Mouse (Mus musculus) liver, embryonic 13.5 days (tissue): ENCODE measurements around the gene Ppil6. TPM values are rescaled to one million over a fixed set of nuclear protein-coding genes. Genes with fewer than 3 reads are reported as not detected.
A peak's percentile ranks its signal among the peaks of the same experiment; 100 is the strongest.

Experiments
- ATAC-seq: fragments of 200-750 bp; cut with Nextera tagmentation; 2 replicates; pipeline ENCODE4 v1.8.0; 2017; ENCODE audit warnings: low read depth, mild to moderate bottlenecking, moderate number of reproducible peaks, moderate library complexity
- DNase-seq: peaks from one replicate; pipeline ENCODE4 v3.0.0; 2022
- H3K27ac ChIP-seq: fragments of 300-500 bp; sonication (generic); 2 replicates; pipeline ENCODE4 v1.5.1; 2015; ENCODE audit warnings: moderate library complexity, mild to moderate bottlenecking, inconsistent platforms
- H3K27me3 ChIP-seq: fragments of 300-500 bp; sonication (generic); 2 replicates; pipeline ENCODE4 v1.6.1; 2015; ENCODE audit warnings: mild to moderate bottlenecking, inconsistent platforms
- H3K36me3 ChIP-seq: fragments of 300-500 bp; sonication (generic); 2 replicates; pipeline ENCODE4 v1.6.1; 2015; ENCODE audit warnings: mild to moderate bottlenecking, inconsistent platforms
- H3K4me1 ChIP-seq: fragments of 300-500 bp; sonication (generic); replicated peaks from 2 replicates; pipeline ENCODE4 v1.6.1; 2015; ENCODE audit warnings: inconsistent platforms
- H3K4me2 ChIP-seq: fragments of 300-500 bp; sonication (generic); 2 replicates; pipeline ENCODE4 v1.6.1; 2015; ENCODE audit warnings: inconsistent platforms, mild to moderate bottlenecking, moderate library complexity
- H3K4me3 ChIP-seq: fragments of 300-500 bp; sonication (generic); replicated peaks from 2 replicates; pipeline ENCODE4 v1.5.1; 2015; ENCODE audit warnings: mild to moderate bottlenecking, inconsistent platforms
- H3K9ac ChIP-seq: fragments of 300-500 bp; sonication (generic); 2 replicates; pipeline ENCODE4 v1.6.1; 2015; ENCODE audit warnings: mild to moderate bottlenecking, inconsistent platforms
- H3K9me3 ChIP-seq: fragments of 300-500 bp; sonication (generic); replicated peaks from 2 replicates; pipeline ENCODE4 v1.6.1; 2016; ENCODE audit warnings: inconsistent platforms
- WGBS: fragments of 180-500 bp; shearing (Covaris S2); methylation state at CpG from one replicate; pipeline ENCODE4 v1.1.7; 2015; ENCODE audit not compliant: insufficient replicate concordance; 5-methylcytosine and 5-hydroxymethylcytosine counted together
- polyA plus RNA-seq: library from polyadenylated mRNA; unstranded; fragments of >200 nt; fragmentation: Nextera tagmentation; extraction: Ambion mirVana; gene quantifications from 2 replicates; pipeline ENCODE4 v1.2.1, GENCODE M21; 2015

Gene Ppil6
- polyA plus RNA-seq, 1 experiment from 2014 or later, result not detected

DNA sequence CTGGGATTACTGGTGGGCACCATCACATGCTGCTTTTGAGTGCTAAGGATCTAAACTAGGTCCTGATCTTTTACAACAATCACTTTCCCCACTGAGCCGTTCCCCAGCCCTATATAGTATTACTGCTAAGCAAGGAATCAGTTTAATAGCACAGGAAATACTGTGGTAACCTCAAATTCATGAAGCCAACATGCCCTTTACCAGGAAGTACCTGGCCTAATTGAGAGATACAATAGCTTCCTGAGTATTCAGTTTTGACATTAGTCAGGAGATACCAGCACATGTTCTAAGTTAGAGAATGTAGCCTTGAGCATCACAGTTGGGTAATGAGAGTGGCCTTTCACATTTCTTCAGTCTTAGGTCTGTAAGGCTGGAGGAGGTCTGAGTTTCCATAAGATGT lies 46.5 kb downstream of the Ppil6 start:
- DNase-seq, result no peak
- Histone ChIP-seq H3K4me2 (no peak overlapping the region), H3K4me1 (no peaks in the 10 kb centered on the region), H3K36me3 (peaks cover 4% of the 10 kb centered on the region), H3K9ac (no peak overlapping the region), H3K27ac (no peak overlapping the region), H3K4me3 (no peak overlapping the region), H3K27me3 (no peaks in the 10 kb centered on the region), H3K9me3 (no peaks in the 10 kb centered on the region)
- 60% methylated on average over 1 of the region's 1 CpGs for WGBS
- ATAC-seq, result no peak

DNA sequence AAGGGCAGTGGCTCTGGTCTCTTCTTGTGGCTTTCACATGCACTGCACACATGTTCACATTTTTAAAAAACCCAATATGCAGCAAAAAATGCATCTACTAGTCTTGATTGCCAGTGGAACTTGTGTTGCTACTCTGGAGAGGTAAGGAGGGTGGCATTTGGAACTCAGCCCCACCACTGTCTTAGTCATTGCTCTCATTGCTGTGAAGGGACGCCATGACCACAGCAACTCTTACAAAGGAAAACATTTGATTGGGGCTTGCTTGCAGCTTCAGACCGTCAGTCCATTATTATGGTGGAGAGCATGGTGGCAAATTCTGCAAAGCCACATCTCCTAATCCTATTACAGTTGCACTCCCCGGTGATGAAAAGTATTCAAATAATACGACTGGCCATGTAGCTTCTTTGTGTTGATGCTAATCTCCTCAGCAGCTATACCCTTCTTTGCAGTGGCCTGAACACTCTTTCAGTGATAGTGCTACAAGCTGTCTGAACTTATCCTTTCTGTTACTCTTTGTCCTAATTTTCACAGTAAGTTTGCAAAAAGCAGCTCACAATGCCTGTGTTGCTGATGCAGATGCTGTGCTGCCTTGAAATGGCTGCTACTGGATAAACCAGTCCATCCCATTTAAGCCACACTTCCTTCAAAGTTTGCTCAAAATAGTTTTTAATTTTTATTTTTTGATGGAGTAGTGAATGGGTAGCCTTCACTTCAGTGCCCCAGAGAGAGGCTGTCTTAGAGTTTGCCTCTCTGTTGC lies 47.2 kb downstream of the Ppil6 start:
- Histone ChIP-seq H3K27ac (no peak overlapping the region), H3K4me2 (no peak overlapping the region), H3K9me3 (no peaks in the 10 kb centered on the region), H3K4me1 (no peaks in the 10 kb centered on the region), H3K36me3 (peaks cover 3% of the 10 kb centered on the region), H3K9ac (no peak overlapping the region), H3K4me3 (no peak overlapping the region), H3K27me3 (no peaks in the 10 kb centered on the region)
- DNase-seq, result no peak
- 84% methylated on average over 4 of the region's 4 CpGs for WGBS
- no peak for ATAC-seq

DNA sequence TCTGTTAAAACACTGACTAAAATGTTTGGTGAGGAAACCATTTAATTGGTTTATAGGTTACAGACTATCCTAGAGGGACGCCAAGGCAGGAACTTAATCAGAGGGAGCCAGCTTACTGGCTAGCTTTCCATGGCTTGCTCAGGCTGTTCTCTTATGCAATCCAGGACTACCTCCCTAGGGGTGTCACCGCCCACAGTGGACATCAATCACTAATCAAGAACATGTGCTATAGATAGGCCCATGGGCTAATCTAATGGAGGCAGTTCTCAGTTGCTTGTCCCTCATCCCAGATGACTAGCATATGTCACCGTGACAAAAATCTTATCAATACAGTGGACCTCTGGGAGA lies 47.7 kb downstream of the Ppil6 start:
- H3K4me2 ChIP-seq, result no peak overlapping the region
- H3K27me3 ChIP-seq, result no peaks in the 10 kb centered on the region
- H3K9ac ChIP-seq, result no peak overlapping the region
- H3K9me3 ChIP-seq, result no peaks in the 10 kb centered on the region
- no peak overlapping the region for H3K4me3 ChIP-seq
- no peaks in the 10 kb centered on the region for H3K4me1 ChIP-seq
- H3K27ac ChIP-seq, result no peak overlapping the region
- no peak for DNase-seq
- no peak for ATAC-seq
- WGBS, result 62% methylated on average over 3 of the region's 3 CpGs
- H3K36me3 ChIP-seq, result no peaks in the 10 kb centered on the region; the same call in 1 of the 2 replicates

DNA sequence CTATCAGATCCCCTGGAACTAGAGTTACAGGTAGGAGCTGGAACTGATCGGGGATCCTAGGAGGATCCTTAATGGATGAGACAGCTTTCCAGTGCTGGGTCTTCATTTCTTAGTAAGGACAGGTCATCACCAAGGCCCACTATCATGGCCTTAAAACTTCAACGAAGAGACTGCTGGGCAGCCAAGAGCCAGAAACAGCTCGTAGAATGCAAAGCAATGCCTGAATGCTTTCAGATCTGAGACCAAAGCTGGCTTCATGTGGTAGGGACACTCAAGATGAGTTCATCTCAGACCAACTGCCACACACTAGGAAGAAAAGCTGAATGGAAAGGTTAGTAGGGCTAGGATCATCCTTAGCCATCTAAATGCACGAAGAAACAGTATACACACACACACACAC lies 48.7 kb downstream of the Ppil6 start:
- no peaks in the 10 kb centered on the region for H3K27me3 ChIP-seq
- H3K4me1 ChIP-seq, result no peaks in the 10 kb centered on the region
- H3K4me2 ChIP-seq, result no peak overlapping the region
- no peak overlapping the region for H3K27ac ChIP-seq
- no peak overlapping the region for H3K4me3 ChIP-seq
- DNase-seq (no peak), ATAC-seq (no peak)
- H3K36me3 ChIP-seq, result no peaks in the 10 kb centered on the region; the same call in 1 of the 2 replicates
- no peaks in the 10 kb centered on the region for H3K9me3 ChIP-seq
- WGBS, result 73% methylated on average over 4 of the region's 4 CpGs
- no peak overlapping the region for H3K9ac ChIP-seq

DNA sequence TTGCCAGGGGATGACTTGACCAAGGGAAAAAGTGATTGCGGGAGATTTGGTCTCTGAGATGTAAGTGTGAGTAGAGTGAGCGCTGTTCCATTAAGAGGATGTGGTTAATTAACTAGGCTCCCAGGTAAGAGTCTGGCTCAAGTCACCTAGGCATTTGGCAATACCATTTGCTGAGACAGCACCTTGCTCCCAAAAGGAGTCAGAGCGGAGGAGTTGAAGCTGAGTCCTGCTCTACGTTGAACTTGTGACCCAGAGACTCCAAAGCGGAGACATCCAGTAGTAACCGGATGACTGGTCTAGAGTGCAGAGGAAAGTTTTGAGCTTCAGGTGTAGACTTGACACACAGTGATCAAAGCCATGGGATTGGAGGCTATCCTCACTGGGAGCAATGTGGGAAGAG lies 51.8 kb downstream of the Ppil6 start:
- peaks cover 14% of the 10 kb centered on the region for H3K4me1 ChIP-seq
- H3K9me3 ChIP-seq, result no peaks in the 10 kb centered on the region
- no peak overlapping the region for H3K4me2 ChIP-seq
- ATAC-seq, result no peak
- no peaks in the 10 kb centered on the region for H3K36me3 ChIP-seq
- no peaks in the 10 kb centered on the region for H3K27me3 ChIP-seq
- H3K27ac ChIP-seq, result no peak overlapping the region
- no peak for DNase-seq
- H3K9ac ChIP-seq, result no peak overlapping the region
- no peak overlapping the region for H3K4me3 ChIP-seq
- WGBS, result 83% methylated on average over 6 of the region's 6 CpGs

DNA sequence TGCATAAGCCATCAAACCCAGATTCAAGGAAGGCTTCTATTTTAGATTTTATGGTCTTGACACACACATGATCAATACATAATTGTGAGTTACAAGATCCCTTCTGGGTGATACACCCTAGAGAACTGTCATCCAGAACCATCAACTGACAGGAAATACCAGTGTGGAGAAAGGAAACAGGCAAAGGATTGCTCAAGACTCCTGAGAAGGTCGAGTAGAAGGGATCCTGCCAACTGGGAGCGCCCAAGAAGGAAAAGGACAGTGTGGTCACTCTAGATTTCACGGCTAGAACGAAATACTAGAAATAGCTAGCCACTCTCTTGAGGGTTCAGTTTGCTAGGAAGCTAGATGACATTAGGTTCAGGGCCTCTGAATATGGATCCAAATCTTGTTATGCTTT lies 53.2 kb downstream of the Ppil6 start:
- no peak overlapping the region for H3K4me2 ChIP-seq
- 57% methylated on average over 4 of the region's 4 CpGs for WGBS
- no peaks in the 10 kb centered on the region for H3K9me3 ChIP-seq
- H3K27me3 ChIP-seq, result no peaks in the 10 kb centered on the region
- H3K4me3 ChIP-seq, result no peak overlapping the region
- DNase-seq (no peak), ATAC-seq (no peak)
- peaks cover 14% of the 10 kb centered on the region for H3K4me1 ChIP-seq
- no peak overlapping the region for H3K27ac ChIP-seq
- no peaks in the 10 kb centered on the region for H3K36me3 ChIP-seq
- H3K9ac ChIP-seq, result no peak overlapping the region

DNA sequence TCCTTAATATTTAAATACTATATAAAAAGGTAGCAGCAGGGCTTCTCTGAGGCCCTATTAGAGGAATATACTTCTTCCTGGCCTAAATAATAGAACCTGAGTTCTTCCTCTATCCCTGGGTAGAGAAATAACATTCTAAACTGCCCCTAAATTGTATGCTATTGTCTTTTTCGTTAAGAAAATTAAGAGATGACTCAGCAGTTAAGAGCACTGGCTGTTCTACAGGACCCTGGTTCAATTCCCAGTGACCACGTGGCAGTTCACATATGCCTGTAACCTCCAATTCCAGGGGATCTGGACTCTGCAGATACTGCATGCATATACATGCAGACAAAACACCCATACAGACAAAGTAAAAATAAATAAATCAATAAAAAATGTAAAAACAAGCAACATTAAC lies 53.6 kb downstream of the Ppil6 start:
- no peaks in the 10 kb centered on the region for H3K36me3 ChIP-seq
- H3K27me3 ChIP-seq, result no peaks in the 10 kb centered on the region
- ATAC-seq (no peak), DNase-seq (no peak)
- no peak overlapping the region for H3K27ac ChIP-seq
- no peak overlapping the region for H3K4me3 ChIP-seq
- WGBS, result 43% methylated on average over 2 of the region's 2 CpGs
- peaks cover 14% of the 10 kb centered on the region for H3K4me1 ChIP-seq
- H3K4me2 ChIP-seq, result no peak overlapping the region
- H3K9me3 ChIP-seq, result no peaks in the 10 kb centered on the region
- H3K9ac ChIP-seq, result no peak overlapping the region

DNA sequence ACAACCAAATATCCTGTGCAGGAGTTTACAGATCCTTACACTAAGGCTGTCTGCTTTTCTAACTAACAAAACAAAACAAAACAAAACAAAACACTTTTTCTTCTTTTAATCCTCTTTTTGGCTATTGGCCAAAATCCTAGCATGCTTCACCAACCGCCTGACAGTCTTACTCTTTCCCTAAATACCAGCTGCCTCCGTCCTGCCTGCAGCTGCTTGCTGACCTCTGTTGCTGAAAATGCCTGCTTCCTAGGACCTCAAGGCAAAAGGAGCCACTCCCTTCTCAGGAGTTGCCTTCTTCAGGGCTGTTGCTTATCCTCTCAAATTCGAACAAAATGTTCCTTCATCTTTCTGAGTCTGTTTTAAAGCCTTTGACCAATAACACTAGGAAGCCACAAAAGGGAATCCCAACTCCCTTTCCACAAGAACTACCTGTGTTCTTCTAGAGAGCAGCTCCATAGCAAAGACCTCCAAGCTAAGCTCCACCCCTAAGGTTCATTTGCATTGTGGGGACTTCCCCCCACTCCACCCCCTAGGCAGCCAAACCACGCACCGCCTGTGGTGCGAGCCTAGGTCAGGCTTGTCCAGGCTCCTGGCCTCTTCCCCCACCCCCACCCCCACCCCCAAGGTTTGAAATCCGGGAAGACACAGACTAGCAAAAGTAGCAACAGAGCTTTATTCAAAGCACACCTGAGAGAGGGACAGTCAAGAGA lies 54.4 kb downstream of the Ppil6 start:
- ATAC-seq, result no peak
- Histone ChIP-seq H3K27ac (no peak overlapping the region), H3K9me3 (peaks cover 4% of the 10 kb centered on the region), H3K36me3 (no peaks in the 10 kb centered on the region), H3K4me3 (no peak overlapping the region), H3K4me1 (peaks cover 14% of the 10 kb centered on the region), H3K9ac (no peak overlapping the region), H3K27me3 (no peaks in the 10 kb centered on the region), H3K4me2 (peak overlapping the region; percentile 39)
- DNase-seq, result no peak
- WGBS, result 8% methylated on average over 7 of the region's 7 CpGs

DNA sequence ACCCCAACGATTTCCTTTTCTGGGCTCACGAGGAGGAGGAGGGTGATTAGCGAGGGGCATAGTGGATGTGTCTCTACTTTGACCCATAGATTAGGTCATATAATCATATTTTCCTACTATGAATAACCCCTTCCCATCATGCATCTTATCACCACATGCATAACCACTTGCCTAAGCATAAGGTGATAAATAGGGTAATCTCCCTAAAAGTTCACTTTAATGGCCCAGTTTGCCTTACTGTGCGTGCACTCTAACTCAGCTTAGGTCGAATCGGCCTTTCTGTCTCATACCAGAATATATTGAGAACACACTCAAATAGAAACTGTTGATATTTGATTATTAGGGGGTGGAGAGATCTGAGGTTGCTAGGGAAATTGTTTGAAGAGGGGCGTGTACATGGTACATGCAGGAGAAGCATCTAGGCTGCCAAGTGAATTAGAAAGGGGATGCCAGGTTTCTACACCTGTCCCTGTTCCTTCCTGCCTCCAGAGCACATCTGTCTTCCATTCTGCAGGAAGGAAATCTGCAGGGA lies 55.1 kb downstream of the Ppil6 start:
- H3K4me3 ChIP-seq, result no peak overlapping the region
- peaks cover 4% of the 10 kb centered on the region for H3K9me3 ChIP-seq
- WGBS, result 36% methylated on average over 7 of the region's 7 CpGs
- no peak for DNase-seq
- peaks cover 14% of the 10 kb centered on the region for H3K4me1 ChIP-seq
- no peak for ATAC-seq
- no peak overlapping the region for H3K27ac ChIP-seq
- no peaks in the 10 kb centered on the region for H3K27me3 ChIP-seq
- no peaks in the 10 kb centered on the region for H3K36me3 ChIP-seq
- H3K9ac ChIP-seq, result no peak overlapping the region
- peak overlapping the region; percentile 39 for H3K4me2 ChIP-seq

DNA sequence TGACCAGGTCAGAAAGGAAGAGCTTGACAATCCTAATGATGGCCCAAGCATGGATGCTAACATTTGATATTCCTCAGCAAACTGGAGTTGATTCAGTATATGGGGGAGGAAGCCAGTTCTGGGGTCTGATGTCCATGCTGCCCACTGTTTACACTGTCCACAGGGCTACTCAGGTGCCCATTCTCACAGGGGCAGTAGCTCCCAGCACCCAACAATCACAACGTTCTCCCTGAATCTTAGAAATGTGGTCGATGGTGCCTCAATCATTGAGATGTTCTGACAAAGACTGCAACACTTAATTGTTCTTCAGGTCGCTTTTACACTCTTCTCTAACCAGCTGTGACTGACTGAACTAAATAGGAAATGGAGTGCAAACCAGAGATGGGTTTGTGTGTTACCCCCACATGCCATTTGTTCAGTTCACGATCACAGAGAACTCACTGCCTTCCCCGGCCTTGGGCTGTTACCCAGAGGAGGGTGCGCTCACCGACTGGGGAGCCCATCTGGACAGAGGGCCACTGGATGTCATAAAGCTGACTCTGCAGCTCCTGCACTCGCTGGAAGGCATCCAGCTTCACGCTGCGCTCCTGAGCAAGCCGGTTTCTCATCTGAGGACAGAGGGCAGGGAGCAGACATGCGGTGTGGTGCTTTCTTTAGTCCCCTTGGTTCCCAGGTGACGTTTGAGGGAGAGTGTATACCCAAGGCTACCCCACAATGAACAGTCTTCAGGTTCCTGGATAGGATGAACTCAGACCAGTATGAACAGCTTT lies 56.3 kb downstream of the Ppil6 start:
- Histone ChIP-seq H3K27ac (no peak overlapping the region), H3K4me1 (peaks cover 14% of the 10 kb centered on the region), H3K27me3 (no peaks in the 10 kb centered on the region), H3K4me3 (no peak overlapping the region), H3K36me3 (no peaks in the 10 kb centered on the region), H3K9ac (no peak overlapping the region), H3K4me2 (no peak overlapping the region), H3K9me3 (peaks cover 4% of the 10 kb centered on the region)
- 64% methylated on average over 13 of the region's 13 CpGs for WGBS
- ATAC-seq (no peak), DNase-seq (no peak)

DNA sequence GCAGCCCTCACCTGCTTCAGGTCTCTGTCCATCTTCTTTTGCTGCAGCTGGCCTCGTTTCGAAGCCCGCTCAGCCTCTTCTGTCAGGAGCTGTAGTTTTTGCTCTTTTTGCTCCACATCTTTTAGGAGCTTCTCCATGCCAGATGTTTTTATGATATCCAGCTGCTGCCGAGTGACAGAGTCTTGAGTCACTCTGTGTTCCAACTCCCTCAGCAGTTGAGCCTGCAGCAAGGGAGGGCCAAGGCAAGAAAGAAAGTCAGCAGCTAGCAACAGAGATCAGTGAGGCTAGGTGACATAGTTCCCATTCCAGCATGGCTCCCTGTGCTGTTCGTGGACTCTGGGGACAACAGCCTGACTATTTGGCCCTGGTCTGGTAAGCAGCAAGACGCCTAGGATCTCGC lies 60.5 kb downstream of the Ppil6 start:
- no peak for DNase-seq
- Histone ChIP-seq H3K27me3 (0 out of 2 replicates have a peak, but pooled peaks cover 2% of the 10 kb centered on the region), H3K4me3 (no peak overlapping the region), H3K36me3 (no peaks in the 10 kb centered on the region), H3K4me2 (no peak overlapping the region), H3K27ac (no peak overlapping the region), H3K4me1 (no peaks in the 10 kb centered on the region; the same call in 1 of the 2 replicates), H3K9me3 (peaks cover 4% of the 10 kb centered on the region), H3K9ac (no peak overlapping the region)
- ATAC-seq, result no peak
- 62% methylated on average over 7 of the region's 7 CpGs for WGBS
